Mouse (Mus musculus): ENCODE measurements around the gene Rep15. TPM values are rescaled to one million over a fixed set of nuclear protein-coding genes. Genes with fewer than 3 reads are reported as not detected.

Gene Rep15
- under 1 TPM; 0.26 to 0.49 TPM for total RNA-seq (2021)
- long read RNA-seq, experiment 1, partial matches to known transcripts = 0 of 1 reads
- long read RNA-seq, experiment 1, other reads (novel, unspliced or antisense) = 0 of 1 reads
- long read RNA-seq, experiment 2, partial matches to known transcripts = 0 of 1 reads
- long read RNA-seq, experiment 2, other reads (novel, unspliced or antisense) = 0 of 1 reads

DNA sequence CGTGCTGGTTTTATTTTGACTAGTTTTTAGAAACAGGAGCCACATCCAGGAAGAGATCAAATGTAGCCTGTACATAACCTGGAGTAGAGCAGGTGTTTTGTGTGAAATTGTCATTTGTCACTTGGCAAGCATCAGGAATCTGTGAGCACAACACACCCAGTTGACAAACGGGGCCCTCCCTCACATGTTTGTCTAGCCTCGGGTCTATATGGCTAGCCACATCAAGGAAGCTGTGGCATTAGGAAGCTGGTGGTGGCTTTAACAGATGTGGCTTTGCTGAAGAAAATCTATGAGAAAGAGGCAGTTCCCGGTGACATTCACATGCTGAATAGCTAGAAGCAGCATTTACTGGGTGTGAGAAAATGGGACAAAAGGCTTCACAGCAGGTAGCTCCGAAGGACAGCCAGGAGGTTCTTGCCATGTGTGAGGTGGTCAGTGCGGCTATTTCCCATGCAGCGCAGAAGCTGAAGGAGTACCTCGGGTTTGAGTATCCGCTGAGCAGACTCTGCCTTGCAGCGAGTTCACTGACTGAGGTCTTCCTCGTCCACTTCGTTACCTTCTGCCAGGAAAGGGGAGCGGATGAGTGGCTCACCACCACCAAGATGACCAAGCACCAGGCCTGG, at the start of gene Rep15:
TSS of gene Rep15 (plus strand) at position 282 of the 623 bp plus-strand sequence.
- DNase-seq = no peak
- intact Hi-C loops (cut with DNase I) = no loop called here

DNA sequence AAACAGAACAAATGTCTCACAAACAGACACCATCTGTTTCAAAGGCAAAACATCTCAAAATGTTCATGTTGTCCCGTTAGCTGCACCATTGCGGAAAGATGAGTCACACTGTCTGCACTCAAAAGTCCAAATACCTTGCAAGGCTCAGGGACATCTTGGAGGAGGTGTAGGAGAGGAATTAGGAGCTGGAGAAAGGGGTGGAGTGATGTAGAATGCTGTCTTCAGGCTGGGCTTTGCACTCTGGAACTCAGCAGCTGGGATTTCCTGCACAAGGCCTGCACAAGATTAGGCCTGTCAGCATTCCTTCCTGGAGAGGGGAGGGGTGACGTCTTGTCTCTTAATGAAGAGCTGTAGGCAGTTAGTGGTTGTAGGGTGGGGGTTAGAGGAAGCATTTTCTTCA, 47.8 kb upstream of the Rep15 start:
- DNase-seq = no peak
- intact Hi-C loops (cut with DNase I) = no loop called here

DNA sequence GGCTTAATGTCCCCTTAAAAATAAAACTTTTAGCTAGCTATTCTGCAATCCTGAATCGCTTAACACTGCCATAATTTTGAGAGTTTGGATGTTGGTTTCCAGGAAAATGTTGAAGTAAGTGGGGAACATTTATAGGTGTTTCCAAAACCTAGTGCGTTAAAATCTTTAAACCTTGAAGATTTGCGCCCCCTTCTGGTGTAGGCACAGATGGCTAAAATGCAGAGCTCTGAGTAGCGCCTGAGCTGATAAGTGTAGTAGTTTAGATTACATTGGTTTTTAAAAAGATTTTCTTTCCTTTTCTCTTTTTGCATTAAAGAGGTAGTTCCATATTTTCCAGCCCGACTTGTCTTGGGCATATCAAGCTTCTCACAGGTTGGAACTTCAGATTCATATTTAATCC, 38.1 kb upstream of the Rep15 start:
- peak in 1 of 2 experiments; percentile 53 for DNase-seq
- intact Hi-C loops (cut with DNase I) = loop anchor here (2.0 kb wide), 1 partner anchor 159 kb away; no protein-coding TSS in a partner anchor

DNA sequence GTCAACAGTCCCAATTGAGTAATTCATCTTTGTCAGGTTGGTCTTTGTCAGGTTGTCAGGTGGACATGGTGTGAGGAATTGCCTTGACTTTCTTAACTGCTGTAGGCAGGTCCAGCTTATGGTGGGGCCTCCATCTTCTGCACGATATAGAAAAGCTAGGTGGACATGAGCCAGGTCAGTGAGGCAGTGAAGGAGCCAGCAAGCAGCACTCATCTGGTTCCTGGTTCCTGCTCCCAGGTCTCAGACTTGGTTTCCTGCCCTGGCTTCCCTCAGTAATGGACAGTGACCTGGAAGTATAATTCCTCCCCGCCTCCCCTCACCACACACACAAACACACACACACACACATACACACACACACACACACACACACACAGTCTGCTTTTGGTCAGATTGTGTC, 37.0 kb upstream of the Rep15 start:
- intact Hi-C loops (cut with DNase I) = loop anchor here (2.0 kb wide), 1 partner anchor 161 kb away; no protein-coding TSS in a partner anchor
- no peak for DNase-seq

DNA sequence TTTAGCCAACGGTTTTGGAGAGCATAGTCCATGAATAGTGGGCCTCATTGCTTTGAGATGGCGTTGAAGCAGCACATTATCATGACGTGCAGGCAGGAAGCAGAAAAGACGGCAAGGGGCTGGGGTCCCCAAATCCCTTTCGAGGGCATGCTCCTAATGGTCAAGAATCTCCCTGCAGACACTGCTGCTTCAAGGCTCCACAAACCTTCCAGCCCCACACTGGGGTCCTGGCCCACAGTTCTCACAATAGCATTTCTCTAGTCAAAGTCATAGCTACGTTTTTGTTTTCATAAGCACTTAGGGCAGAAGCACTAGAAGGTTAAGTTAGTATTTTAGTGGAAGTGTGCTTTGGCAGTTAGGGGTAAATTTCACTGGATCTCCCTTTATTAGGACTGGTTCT, 36.5 kb upstream of the Rep15 start:
- DNase-seq = no peak
- intact Hi-C loops (cut with DNase I) = loop anchor here (2.0 kb wide), 1 partner anchor 161 kb away; no protein-coding TSS in a partner anchor

DNA sequence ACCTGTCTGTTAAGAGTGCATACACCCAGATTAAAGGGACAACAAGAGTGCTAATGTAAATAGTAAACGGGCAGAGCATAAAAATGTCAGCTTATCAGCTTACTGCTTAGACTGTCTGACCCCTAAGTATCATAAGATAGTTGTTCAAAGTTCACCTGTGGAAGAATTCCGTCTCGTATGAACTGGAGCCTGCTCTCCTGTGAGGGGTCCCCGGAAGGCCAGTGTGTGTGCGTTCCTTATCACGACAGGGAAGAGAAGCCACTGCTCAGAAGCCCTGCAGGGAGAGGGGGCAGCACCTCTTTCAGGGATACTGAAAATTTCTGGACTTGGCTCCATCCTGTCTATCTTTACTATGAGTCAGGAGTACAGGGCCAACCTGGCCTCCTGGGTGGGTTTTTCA, 35.4 kb upstream of the Rep15 start:
- intact Hi-C loops (cut with DNase I) = no loop called here
- DNase-seq = no peak

DNA sequence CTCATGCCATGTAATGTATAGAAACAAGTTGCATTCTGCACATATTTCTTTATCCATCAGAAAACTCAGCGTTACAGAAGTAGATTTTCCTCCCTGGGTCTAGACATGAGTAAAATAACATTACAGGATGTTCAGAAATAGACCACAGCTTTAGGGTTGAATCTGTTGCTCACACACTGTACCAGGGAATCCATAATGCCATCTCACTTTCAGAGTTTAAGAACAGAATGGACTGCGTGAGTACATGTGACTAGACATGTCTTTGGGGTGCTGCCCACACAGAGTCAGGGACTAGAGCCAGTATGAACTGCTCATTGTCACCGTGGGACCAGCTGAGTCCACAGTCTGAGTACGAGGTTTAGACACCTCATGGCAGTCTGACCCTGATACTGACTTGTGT, 33.7 kb upstream of the Rep15 start:
- no peak for DNase-seq
- intact Hi-C loops (cut with DNase I) = no loop called here

DNA sequence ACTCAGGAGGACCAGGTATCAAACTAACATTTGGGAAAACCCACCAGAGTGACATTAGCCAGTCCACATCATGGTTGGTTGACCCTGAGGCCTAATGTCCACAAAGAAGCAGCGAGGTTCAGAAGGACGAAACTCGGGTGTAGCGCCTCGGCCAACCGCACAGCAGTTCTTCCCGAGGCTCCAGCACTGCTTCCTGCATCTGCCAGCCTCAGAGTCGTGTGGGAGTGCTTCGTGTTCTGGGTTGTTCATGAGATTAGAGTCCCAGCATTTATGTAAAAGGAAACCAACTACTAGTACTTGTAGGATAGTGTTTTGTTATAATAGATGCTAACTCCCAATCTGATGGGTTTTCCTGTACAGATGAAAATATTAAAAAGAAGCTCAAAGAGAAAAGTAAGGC, 33.1 kb upstream of the Rep15 start:
- intact Hi-C loops (cut with DNase I) = no loop called here
- no peak for DNase-seq

DNA sequence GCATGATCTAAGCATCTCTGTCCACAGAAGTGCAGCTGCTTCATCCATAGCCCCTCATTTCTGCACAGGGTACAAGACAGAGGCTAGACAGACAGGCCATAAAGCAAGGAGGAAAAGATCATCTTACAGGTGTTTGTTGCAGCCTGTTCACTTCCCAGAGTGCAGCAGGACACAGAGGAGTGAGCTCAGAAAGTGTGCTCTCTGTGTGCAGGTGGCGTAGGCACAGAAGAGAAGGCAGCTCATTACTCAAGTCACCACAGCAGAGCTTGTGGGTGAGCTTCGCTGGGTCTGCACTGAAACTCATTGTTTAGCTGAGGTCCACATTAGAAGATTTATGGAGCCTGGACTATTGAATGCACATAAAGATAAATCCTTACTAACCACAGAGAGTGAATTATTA, 32.6 kb upstream of the Rep15 start:
- intact Hi-C loops (cut with DNase I) = no loop called here
- DNase-seq = no peak

DNA sequence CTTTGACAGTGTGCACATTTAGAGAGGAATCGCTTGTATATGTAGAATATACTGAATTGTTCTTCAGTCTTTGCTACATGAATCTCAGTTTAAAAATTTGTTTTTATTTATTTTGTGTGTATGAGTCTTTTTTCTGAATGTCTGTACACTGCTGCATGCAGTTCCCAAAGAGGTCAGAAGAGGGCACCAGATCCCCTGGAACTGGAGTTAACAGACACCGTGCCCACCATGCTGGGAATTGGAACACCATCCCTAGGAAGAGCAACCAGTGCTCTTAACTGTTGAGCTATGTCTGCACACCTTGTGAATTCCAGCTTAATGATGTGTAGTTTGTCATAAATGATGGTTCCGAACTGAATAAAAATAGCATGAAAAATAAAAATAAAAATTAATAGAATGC, 24.2 kb upstream of the Rep15 start:
- DNase-seq = peak; percentile 18 to 30
- intact Hi-C loops (cut with DNase I) = loop anchor here (5.0 kb wide), 2 partner anchors 109 to 234 kb away; no protein-coding TSS in a partner anchor

DNA sequence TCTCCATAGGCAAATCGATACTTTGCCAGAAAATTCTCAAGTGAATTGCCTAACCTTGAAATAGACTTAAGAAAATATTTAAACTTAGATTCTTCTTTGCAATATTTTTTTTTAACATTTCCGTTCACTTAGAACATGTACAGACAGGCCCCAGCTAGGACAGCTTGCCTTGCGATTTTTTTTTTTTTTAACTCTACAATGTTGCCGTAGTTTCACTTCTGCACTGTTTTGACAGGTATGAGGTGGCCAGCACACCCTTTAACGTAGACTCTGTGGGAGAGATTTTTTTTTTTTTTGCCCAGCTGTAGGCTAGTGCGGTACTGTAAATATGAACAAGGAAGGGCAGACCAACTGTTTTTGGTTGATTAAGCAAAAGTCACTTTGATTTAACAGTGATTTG, 22.0 kb upstream of the Rep15 start:
- DNase-seq = no peak

DNA sequence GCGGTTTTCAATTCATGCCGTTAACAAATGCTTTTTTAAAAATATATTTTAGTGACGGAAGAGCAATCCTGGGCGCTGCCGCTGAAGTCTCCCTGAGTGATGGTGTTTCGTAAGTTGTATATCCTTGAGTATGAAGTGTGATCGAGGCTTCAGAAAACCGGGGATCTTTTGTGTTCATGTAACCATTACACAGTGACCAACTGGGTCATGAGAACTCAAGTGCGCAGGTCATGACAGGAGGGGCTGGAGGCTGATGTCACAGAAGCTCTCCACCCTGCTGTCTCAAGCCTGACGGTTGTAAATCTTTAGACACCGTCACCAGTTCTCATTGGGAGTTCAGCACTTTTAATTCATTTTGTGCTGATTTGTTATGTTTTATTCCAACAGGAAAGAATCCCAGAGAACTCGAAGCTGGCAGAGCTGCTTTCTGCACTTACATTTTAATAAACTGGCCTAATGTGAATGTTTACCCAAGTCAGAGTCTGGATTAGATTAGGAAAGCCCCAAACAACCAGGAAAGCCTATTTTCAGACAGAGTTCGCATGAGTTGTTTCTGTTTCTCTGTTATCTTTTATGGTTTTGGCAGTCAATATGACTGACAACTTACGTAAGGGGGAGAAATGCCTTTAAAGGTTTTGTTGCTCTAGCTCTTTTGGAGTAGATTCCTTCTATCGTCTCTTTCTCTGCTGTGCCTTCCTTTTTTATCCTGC, 21.4 kb upstream of the Rep15 start:
- intact Hi-C loops (cut with DNase I) = no loop called here

More for the DNA sequence above, 22.0 kb upstream of the Rep15 start:
- intact Hi-C loops (cut with DNase I) = no loop called here

DNA sequence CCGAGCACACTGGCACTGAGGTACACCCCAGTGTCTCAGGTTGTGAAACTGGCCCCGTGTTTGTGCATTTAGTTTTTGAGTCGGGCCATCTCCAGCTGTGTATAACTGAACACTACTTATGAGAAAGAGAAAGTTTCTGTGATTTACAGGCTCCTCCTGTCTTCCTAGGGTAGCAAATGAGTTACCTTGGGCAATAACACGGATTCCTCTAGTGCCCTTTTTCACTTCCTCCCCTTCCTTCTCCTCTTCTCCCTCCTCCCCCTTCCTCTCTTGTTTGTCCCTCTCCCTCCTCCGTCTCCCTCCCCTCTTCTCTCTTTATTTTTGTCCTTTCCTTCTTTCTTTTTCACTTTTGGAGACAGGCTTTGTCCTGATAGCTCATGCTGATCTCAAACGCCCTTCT, 20.8 kb upstream of the Rep15 start:
- no peak for DNase-seq
- intact Hi-C loops (cut with DNase I) = no loop called here

More for the DNA sequence above, 21.4 kb upstream of the Rep15 start:
- no peak for DNase-seq

DNA sequence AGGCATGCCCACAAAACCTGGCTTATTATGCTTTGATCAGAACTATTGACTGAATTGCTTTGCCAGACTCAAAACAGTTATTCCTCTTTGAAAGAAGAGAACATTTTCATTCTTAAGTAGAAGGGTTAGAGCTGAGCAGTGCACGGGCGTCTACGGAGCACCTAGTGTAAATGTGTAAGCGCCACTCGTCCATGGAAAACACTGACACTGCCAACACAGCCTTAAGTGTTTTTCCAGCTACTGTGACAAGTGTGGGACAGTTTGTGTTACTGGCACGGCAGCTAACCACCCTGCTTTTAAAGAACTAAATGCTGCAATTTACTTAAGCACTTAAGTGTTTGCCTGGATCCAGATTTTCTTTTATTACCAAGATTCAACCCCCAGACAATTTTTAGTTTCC, 20.4 kb upstream of the Rep15 start:
- intact Hi-C loops (cut with DNase I) = no loop called here
- no peak for DNase-seq

DNA sequence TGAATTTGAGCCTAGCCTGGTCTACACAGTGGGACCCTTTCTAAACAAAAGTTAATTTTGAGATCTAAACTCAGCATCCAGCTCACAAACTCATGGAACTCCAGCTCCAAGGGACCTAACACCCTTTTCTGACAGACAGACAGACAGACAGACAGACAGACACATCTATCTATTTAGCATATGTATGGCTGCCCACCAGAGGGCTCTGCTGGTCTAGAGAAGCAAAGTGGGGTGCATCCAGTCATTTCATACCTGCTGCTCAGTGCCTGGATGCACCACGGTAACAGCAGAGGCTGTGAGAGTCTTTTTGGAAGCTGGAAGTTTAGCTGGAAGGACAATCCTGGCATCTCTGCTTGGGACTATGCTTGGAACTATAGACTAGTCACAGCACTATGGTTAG, 18.8 kb upstream of the Rep15 start:
- intact Hi-C loops (cut with DNase I) = no loop called here
- DNase-seq = no peak

DNA sequence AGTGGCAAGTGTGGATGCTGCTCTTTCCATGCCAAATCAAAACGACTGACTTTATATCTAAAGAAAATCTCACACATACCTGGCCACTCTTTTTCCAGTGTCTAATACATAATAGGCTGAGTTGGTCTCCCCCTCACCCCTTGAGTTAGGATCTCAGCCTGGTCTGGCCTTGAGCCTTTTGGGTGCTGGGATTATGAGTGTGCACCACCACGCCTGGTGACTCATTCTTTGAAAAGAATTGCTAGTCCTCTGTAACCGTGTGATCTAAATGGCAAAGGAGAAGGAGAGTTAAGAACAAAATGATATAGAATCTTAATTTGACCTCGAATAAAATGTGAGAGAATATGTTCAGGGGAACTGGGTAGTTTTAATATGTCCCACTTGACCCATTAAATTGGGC, 14.5 kb upstream of the Rep15 start:
- intact Hi-C loops (cut with DNase I) = no loop called here
- DNase-seq = no peak

DNA sequence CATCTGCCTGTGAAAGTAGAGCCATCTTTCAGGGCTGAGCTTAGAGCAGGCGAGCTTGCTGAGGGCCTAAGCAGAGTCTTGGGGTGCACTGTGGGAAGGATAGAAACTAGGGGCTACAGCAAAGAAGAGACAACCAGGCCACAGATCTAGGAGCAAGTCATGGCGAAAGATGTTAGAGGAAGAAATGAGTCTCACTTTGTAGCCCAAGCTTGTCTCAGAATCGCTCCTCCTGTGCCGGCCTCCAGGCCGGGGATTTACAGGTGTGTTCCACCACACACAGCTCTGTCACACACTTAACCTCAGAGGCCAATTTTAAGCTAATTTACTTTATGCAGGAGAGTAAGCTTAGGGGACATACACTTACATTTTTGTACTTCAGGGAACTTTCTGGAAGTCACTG, 14.0 kb upstream of the Rep15 start:
- DNase-seq = no peak
- intact Hi-C loops (cut with DNase I) = no loop called here

DNA sequence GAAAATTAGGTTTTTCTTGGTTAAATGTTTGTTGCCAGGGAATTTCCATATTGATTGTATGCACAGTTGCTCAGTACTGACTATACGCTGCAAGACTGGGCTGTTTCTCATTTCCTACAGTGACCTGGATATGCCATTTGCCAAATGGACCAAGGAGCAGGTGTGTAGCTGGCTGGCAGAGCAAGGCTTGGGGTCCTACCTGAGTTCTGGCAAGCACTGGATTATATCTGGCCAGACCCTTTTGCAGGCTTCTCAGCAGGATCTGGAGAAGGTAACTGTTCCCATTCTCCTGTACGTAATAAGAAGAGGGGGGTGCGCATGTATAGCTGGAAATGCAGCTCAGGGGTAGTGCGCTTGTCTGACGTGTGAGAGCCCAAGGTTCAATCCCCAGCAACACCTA, 11.2 kb upstream of the Rep15 start:
- intact Hi-C loops (cut with DNase I) = no loop called here
- DNase-seq = no peak

DNA sequence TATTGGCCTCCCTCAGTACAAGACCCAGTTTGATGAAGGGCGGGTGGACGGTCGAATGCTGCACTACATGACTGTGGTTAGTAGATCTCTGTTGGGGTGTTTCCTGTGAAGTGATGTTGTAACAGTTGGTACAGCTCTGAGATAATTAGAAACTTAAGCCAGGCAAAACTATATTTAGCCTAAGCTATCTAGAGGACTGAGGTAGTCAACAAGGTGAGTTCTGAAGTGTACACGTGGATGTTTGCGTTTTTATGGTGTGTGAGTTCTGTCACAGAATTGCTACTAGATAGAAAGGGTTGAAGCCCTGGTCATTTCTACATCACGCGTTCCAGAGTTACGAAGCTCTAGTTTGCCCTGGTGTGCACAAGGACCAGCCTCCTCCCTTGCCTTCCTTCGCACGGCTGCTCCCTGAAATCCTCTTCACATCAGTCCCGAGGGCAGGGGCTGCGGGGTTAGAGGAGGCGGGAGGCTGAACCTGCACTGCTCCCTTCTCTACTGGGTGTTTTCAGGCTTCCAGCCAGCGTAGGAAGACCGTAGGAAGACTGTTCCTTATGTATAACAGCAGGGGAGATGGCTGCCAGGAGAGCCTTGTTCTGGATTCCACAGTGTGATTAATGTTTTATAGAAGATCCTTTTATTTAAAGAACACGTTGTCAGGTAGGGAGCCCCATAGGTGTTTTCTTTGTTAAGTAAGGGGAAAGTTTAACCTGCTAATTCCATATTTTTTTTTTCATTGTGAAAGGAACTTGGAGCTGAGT, 9.8 kb upstream of the Rep15 start:
- intact Hi-C loops (cut with DNase I) = no loop called here
- DNase-seq = no peak

DNA sequence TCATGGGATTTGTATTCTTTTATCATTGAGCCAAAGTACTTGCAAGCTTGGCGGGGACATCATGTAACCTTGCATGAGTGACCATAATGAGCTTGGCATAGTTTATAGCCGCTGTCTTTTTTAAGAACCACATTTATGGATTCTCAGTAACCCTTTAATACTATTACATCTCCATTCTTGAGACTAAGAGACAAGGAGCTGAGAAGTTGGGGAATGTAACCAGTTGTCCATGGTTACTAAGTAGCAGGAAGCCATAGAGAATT, 9.3 kb upstream of the Rep15 start:
- intact Hi-C loops (cut with DNase I) = no loop called here
- DNase-seq = no peak

DNA sequence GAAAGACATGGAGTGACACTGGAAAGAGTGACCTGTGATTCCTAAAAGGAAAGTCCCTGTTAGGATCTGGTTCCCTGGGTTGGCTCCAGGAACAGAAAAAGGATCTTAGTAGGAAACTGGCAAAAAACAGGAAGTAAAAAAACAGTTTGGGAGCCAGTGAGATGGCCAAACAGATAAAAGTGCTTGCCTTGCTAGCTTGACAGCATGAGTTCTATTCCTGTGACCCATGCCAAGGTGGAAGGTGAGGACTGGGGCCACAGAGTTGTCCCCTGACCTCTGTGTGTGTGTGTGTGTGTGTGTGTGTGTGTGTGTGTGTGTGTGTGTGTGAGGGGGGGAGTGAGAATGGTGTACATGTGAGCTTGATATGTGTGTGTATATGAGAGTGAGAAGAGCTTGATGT, 8.8 kb upstream of the Rep15 start:
- DNase-seq = no peak
- intact Hi-C loops (cut with DNase I) = no loop called here

All from gastrocnemius, postnatal 36 days (tissue).